Mouse (Mus musculus) lung, postnatal 36 days (tissue): Measurements from ENCODE around the gene Gm17359.

Source experiments
- DNase-seq: peaks from one replicate; pipeline ENCODE4 v3.0.0; 2022; ENCODE audit warnings: mixed read lengths

The Gm17359 gene

GRCm38 (mm10) chr3:79484286-79485063 is 148.0 kb downstream of the Gm17359 start:
- peak; percentile 12 for DNase-seq

- DNase-seq: no peak
Measured at GRCm38 (mm10) chr3:79488025-79488424, 151.6 kb downstream of the Gm17359 start.

- DNase-seq: no peak
Measured at GRCm38 (mm10) chr3:79490102-79490501, 153.6 kb downstream of the Gm17359 start.

GRCm38 (mm10) chr3:79491614-79492013 is 155.2 kb downstream of the Gm17359 start:
- no peak for DNase-seq

- peak; percentile 92 for DNase-seq
Measured at GRCm38 (mm10) chr3:79493064-79493463, 156.6 kb downstream of the Gm17359 start.

- peak; percentile 23 for DNase-seq
Measured at GRCm38 (mm10) chr3:79494028-79494427, 157.6 kb downstream of the Gm17359 start.

- no peak for DNase-seq
Measured at GRCm38 (mm10) chr3:79495151-79495550, 158.7 kb downstream of the Gm17359 start.

- DNase-seq: no peak
Measured at GRCm38 (mm10) chr3:79496668-79497067, 160.2 kb downstream of the Gm17359 start.

GRCm38 (mm10) chr3:79500279-79500678 is 163.8 kb downstream of the Gm17359 start:
- peak; percentile 40 for DNase-seq

GRCm38 (mm10) chr3:79501166-79501728 is 164.8 kb downstream of the Gm17359 start:
- DNase-seq: no peak
